Mouse (Mus musculus): ENCODE data around the gene Rell1. TPM values are rescaled to one million over a fixed set of nuclear protein-coding genes. Genes with fewer than 3 reads are reported as not detected.

Gene Rell1
- polyA plus RNA-seq, 1 experiment from 2014 or later, result 5.4 TPM

DNA sequence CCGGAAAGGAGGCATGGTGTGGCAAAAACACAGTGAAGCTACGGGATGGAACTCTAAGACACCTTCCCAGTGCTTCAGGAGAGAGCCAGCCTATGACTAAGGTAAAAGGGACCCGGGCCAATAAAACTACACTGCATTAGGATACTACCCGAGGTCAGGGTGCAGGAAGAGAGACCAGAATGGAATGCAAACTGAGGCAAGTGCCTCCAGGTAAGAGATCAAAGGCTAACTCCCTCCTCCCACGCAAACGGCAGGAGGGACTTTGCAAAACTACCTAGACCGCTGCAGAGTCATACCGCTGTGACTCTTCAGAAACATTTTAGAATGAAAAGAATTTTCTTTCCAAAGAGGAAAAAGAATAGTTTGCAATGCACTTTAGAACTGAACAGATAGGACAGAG, 4.1 kb downstream of the Rell1 start:
- ATAC-seq (ENCODE audit: insufficient number of reproducible peaks, insufficient read depth, low FRiP score, low read depth), result no peak
- 70% methylated on average over 8 of the region's 8 CpGs for WGBS
- Histone ChIP-seq H3K4me3 (ENCODE audit: control insufficient read depth in 1 of 2, insufficient read depth in 1 of 2, low read depth in 1 of 2, low read length in 2 of 2) (no peak overlapping the region), H3K27me3 (ENCODE audit: control insufficient read depth, insufficient read depth, low read length) (no peaks in the 10 kb centered on the region), H3K27ac (replicated peaks in 1 of 2; ENCODE audit: control insufficient read depth in 1 of 2, insufficient read depth in 1 of 2, low read depth in 2 of 2, low read length in 2 of 2) (no peak overlapping the region), H3K4me2 (ENCODE audit: low read length) (no peak overlapping the region), H3K9ac (ENCODE audit: low read length) (no peak overlapping the region), H3K9me3 (ENCODE audit: control insufficient read depth, low read length) (no peaks in the 10 kb centered on the region), H3K36me3 (ENCODE audit: control insufficient read depth, insufficient read depth, low read length) (no peaks in the 10 kb centered on the region), H3K4me1 (ENCODE audit: control insufficient read depth in 2 of 2, insufficient read depth in 2 of 2, low read length in 2 of 2) (peaks cover 0 to 12% of the 10 kb centered on the region in 2 experiments; a peak in 3 of 4 replicates)

DNA sequence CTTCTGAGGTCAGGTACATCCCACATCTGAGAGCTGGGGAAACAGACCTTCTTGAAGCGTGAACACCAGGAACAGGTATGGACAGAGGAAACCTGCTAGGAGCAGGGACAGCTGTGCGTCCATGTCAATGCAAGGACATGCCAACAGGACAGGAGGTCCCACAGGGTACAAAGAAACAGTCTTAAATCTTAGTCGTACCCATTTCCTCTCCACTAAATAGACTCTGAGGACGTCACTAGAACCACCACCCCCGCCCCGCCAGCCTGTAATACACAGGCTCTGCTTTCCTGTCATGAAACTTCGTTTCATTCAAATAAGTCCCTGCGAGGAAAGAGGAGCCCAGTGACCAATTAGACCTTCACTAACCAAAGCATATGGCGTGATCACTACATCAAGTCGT, 7.0 kb downstream of the Rell1 start:
- H3K9ac ChIP-seq (ENCODE audit: low read length), result no peak overlapping the region
- 82% methylated on average over 10 of the region's 10 CpGs for WGBS

DNA sequence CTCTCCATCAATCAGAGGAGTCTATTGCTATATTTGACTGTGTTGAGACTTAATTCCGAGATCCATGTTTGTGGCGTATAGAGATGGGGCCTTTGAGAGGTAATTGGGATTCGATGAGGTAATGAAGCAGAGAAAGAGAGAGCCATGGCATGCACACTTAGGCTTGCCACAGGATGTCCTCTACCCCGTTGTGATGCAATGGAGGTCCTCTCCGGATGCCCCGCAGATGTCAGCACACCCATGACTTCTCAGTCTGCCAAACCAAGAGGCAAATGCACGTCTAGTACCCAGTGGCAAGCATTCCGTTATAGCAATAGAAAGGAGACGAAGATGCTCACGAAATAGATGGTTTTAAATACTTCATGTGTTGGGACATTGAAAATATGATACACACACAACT, 8.1 kb downstream of the Rell1 start:
- H3K27me3 ChIP-seq (ENCODE audit: control insufficient read depth, insufficient read depth, low read length), result no peaks in the 10 kb centered on the region
- no peak for ATAC-seq (ENCODE audit: insufficient number of reproducible peaks, insufficient read depth, low FRiP score, low read depth)
- no peak overlapping the region for H3K4me2 ChIP-seq (ENCODE audit: low read length)
- H3K9me3 ChIP-seq (ENCODE audit: control insufficient read depth, low read length), result no peaks in the 10 kb centered on the region
- no peak overlapping the region for H3K4me3 ChIP-seq (ENCODE audit: control insufficient read depth in 1 of 2, insufficient read depth in 1 of 2, low read depth in 1 of 2, low read length in 2 of 2)
- no peak overlapping the region for H3K9ac ChIP-seq (ENCODE audit: low read length)
- H3K36me3 ChIP-seq (ENCODE audit: control insufficient read depth, insufficient read depth, low read length), result no peaks in the 10 kb centered on the region
- H3K27ac ChIP-seq (replicated peaks in 1 of 2; ENCODE audit: control insufficient read depth in 1 of 2, insufficient read depth in 1 of 2, low read depth in 2 of 2, low read length in 2 of 2), result no peak overlapping the region
- peaks cover 3 to 4% of the 10 kb centered on the region in 2 experiments; a peak in 2 of 4 replicates for H3K4me1 ChIP-seq (ENCODE audit: control insufficient read depth in 2 of 2, insufficient read depth in 2 of 2, low read length in 2 of 2)
- WGBS, result 85% methylated on average over 10 of the region's 10 CpGs

More for the DNA sequence above, 7.0 kb downstream of the Rell1 start:
- Histone ChIP-seq H3K4me3 (ENCODE audit: control insufficient read depth in 1 of 2, insufficient read depth in 1 of 2, low read depth in 1 of 2, low read length in 2 of 2) (no peak overlapping the region), H3K9me3 (ENCODE audit: control insufficient read depth, low read length) (no peaks in the 10 kb centered on the region), H3K36me3 (ENCODE audit: control insufficient read depth, insufficient read depth, low read length) (no peaks in the 10 kb centered on the region), H3K4me1 (ENCODE audit: control insufficient read depth in 2 of 2, insufficient read depth in 2 of 2, low read length in 2 of 2) (peaks cover 0 to 3% of the 10 kb centered on the region in 2 experiments; a peak in 1 of 4 replicates), H3K4me2 (ENCODE audit: low read length) (no peak overlapping the region), H3K27ac (replicated peaks in 1 of 2; ENCODE audit: control insufficient read depth in 1 of 2, insufficient read depth in 1 of 2, low read depth in 2 of 2, low read length in 2 of 2) (no peak overlapping the region), H3K27me3 (ENCODE audit: control insufficient read depth, insufficient read depth, low read length) (no peaks in the 10 kb centered on the region)
- no peak for ATAC-seq (ENCODE audit: insufficient number of reproducible peaks, insufficient read depth, low FRiP score, low read depth)

DNA sequence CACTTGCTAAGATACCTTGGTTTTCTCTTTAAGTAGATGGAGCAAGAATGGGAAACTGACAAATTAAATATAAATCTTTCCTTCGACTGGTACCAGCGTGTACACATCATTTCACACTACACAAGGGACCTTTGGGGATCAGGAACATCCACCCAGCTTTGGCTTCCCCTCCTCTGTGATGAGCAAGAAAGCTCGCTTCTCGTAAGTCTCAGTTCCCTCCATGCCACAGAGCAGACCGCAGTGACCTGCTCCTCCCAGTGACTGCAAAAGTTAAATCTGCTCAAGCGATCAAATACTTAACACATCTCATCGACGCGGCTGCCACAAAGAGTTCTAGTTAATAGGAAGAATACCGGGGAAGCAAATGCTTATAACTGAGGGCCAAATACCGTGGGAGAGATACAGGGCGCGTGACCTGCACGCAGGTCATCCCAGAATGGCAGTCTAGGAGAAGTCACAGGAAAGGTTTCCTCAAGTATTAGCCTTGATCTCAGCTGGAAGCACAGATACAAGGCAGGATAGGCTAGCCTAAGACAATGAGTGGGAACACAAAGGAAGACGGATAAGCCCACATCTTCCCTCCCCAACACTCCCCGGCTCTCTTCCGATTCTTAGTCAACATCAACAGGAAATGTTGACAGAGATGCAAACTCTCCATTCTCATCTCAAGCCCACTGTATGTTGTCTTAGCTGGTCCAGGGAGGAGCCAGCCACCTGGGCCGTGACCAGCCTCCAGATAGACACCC, 9.6 kb downstream of the Rell1 start:
- H3K9me3 ChIP-seq (ENCODE audit: control insufficient read depth, low read length), result no peaks in the 10 kb centered on the region
- 0 out of 4 replicates have a peak overlapping the region, but pooled peaks of 1 of the 2 experiments have one; percentile 18 for H3K27ac ChIP-seq (replicated peaks in 1 of 2; ENCODE audit: control insufficient read depth in 1 of 2, insufficient read depth in 1 of 2, low read depth in 2 of 2, low read length in 2 of 2)
- H3K4me1 ChIP-seq (ENCODE audit: control insufficient read depth in 2 of 2, insufficient read depth in 2 of 2, low read length in 2 of 2), result peaks cover 3 to 4% of the 10 kb centered on the region in 2 experiments; a peak in 2 of 4 replicates
- H3K36me3 ChIP-seq (ENCODE audit: control insufficient read depth, insufficient read depth, low read length), result no peaks in the 10 kb centered on the region
- H3K4me3 ChIP-seq (ENCODE audit: control insufficient read depth in 1 of 2, insufficient read depth in 1 of 2, low read depth in 1 of 2, low read length in 2 of 2), result no peak overlapping the region
- no peak overlapping the region for H3K4me2 ChIP-seq (ENCODE audit: low read length)
- H3K27me3 ChIP-seq (ENCODE audit: control insufficient read depth, insufficient read depth, low read length), result no peaks in the 10 kb centered on the region
- H3K9ac ChIP-seq (ENCODE audit: low read length), result no peak overlapping the region
- ATAC-seq (ENCODE audit: insufficient number of reproducible peaks, insufficient read depth, low FRiP score, low read depth), result no peak
- WGBS, result 71% methylated on average over 18 of the region's 18 CpGs

DNA sequence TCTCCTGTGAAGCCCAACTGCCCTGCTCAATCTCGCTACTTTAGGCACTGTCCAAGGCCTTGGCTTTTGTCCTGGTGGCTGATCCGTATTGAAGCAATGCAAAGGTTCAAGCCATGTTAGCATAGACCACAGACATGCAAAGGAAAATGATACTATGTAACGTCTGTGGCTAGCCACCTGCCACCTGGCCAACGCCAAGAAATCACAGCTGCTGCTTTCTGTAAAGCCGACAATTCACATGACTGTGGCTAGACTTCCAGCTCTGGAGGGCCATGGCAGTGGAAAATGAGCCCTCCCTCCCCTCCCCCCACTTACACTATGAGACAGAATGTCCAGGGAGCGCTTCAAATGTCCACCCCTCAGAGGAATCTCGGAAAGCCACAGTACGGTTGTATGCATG, 11.1 kb downstream of the Rell1 start:
- Histone ChIP-seq H3K36me3 (ENCODE audit: control insufficient read depth, insufficient read depth, low read length) (no peaks in the 10 kb centered on the region), H3K4me3 (ENCODE audit: control insufficient read depth in 1 of 2, insufficient read depth in 1 of 2, low read depth in 1 of 2, low read length in 2 of 2) (no peak overlapping the region), H3K4me2 (ENCODE audit: low read length) (no peak overlapping the region), H3K9me3 (ENCODE audit: control insufficient read depth, low read length) (no peaks in the 10 kb centered on the region), H3K4me1 (ENCODE audit: control insufficient read depth in 2 of 2, insufficient read depth in 2 of 2, low read length in 2 of 2) (peaks cover 3 to 4% of the 10 kb centered on the region in 2 experiments; a peak in 2 of 4 replicates), H3K9ac (ENCODE audit: low read length) (no peak overlapping the region), H3K27me3 (ENCODE audit: control insufficient read depth, insufficient read depth, low read length) (no peaks in the 10 kb centered on the region), H3K27ac (replicated peaks in 1 of 2; ENCODE audit: control insufficient read depth in 1 of 2, insufficient read depth in 1 of 2, low read depth in 2 of 2, low read length in 2 of 2) (no peak overlapping the region)
- 66% methylated on average over 8 of the region's 8 CpGs for WGBS
- ATAC-seq (ENCODE audit: insufficient number of reproducible peaks, insufficient read depth, low FRiP score, low read depth), result no peak

DNA sequence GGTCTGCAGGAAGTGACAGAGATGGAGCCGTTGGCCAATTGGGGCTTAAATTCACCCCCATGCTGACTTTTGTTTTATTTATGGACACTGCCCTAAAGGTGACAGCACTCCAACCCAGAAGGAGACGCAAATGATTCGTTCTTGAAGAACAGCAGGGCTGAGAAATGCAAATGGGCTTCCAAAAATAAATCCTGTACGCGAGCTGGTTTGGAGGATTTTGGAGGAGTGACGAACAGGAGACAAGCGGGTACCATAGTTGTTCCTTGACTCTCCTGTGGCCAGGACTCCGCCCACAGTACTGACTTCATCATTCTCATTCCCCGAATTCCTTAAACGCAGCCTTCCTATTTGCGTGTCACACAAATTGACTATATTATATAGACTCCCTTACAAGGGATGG, 12.3 kb downstream of the Rell1 start:
- Histone ChIP-seq H3K4me2 (ENCODE audit: low read length) (no peak overlapping the region), H3K9me3 (ENCODE audit: control insufficient read depth, low read length) (no peaks in the 10 kb centered on the region), H3K4me1 (ENCODE audit: control insufficient read depth in 2 of 2, insufficient read depth in 2 of 2, low read length in 2 of 2) (peaks cover 6 to 8% of the 10 kb centered on the region in 2 experiments; a peak in 3 of 4 replicates), H3K9ac (ENCODE audit: low read length) (no peak overlapping the region), H3K27me3 (ENCODE audit: control insufficient read depth, insufficient read depth, low read length) (no peaks in the 10 kb centered on the region), H3K4me3 (ENCODE audit: control insufficient read depth in 1 of 2, insufficient read depth in 1 of 2, low read depth in 1 of 2, low read length in 2 of 2) (no peak overlapping the region), H3K27ac (replicated peaks in 1 of 2; ENCODE audit: control insufficient read depth in 1 of 2, insufficient read depth in 1 of 2, low read depth in 2 of 2, low read length in 2 of 2) (no peak overlapping the region), H3K36me3 (ENCODE audit: control insufficient read depth, insufficient read depth, low read length) (no peaks in the 10 kb centered on the region)
- ATAC-seq (ENCODE audit: insufficient number of reproducible peaks, insufficient read depth, low FRiP score, low read depth), result no peak
- 68% methylated on average over 11 of the region's 11 CpGs for WGBS

DNA sequence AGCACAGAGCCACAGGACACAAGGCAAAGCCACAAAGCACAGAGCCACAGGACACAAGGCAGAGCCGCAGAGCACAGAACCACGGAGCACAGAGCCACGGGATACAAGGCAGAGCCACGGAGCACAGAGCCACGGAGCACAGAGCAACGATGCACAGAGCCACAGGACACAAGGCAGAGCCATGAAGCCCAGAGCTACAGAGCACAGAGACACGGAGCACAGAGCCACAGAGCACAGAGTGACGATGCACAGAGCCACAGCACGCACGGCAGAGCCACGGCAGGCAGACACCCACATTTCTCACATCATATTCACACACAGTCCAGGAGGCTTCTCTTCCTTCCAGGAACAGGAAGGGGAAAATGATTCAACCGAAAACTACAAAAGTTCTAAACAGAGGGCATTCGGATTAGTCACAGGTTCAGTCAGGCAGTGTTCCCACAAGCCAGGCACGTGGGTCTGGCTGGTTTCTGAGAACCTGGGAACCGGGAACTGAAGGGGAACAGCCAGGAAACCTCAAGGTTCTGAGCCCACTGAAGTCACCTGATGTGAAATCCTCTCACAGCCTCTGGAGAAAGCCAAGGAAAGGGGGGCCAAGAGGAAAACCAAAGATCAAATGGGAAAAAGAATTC, 15.2 kb downstream of the Rell1 start:
- Histone ChIP-seq H3K9me3 (ENCODE audit: control insufficient read depth, low read length) (no peaks in the 10 kb centered on the region), H3K27me3 (ENCODE audit: control insufficient read depth, insufficient read depth, low read length) (no peaks in the 10 kb centered on the region), H3K9ac (ENCODE audit: low read length) (no peak overlapping the region), H3K4me1 (ENCODE audit: control insufficient read depth in 2 of 2, insufficient read depth in 2 of 2, low read length in 2 of 2) (peaks cover 8 to 11% of the 10 kb centered on the region in 2 experiments; a peak in 3 of 4 replicates), H3K4me2 (ENCODE audit: low read length) (no peak overlapping the region), H3K36me3 (ENCODE audit: control insufficient read depth, insufficient read depth, low read length) (no peaks in the 10 kb centered on the region), H3K4me3 (ENCODE audit: control insufficient read depth in 1 of 2, insufficient read depth in 1 of 2, low read depth in 1 of 2, low read length in 2 of 2) (no peak overlapping the region), H3K27ac (replicated peaks in 1 of 2; ENCODE audit: control insufficient read depth in 1 of 2, insufficient read depth in 1 of 2, low read depth in 2 of 2, low read length in 2 of 2) (no peak overlapping the region)
- no peak for ATAC-seq (ENCODE audit: insufficient number of reproducible peaks, insufficient read depth, low FRiP score, low read depth)
- WGBS, result 83% methylated on average over 15 of the region's 15 CpGs

Measured in heart, embryonic 14.5 days (tissue).